Mouse (Mus musculus) heart, embryonic 13.5 days (tissue): ENCODE measurements at regions not wholly inside any gene's neighbourhood (a gene's known extent, or its start where the extent isn't known, plus 50 kb on each side); places are given as distances from the start of the nearest gene placed in this dataset.

Experiments used
- ATAC-seq: fragments of 200-750 bp; cut with Nextera tagmentation; 2 replicates; pipeline ENCODE4 v1.8.0; 2017; ENCODE audit warnings: moderate TSS enrichment; ENCODE audit not compliant: insufficient number of reproducible peaks, low FRiP score, low TSS enrichment; ENCODE audit errors: extremely low read depth
- H3K27ac ChIP-seq: fragments of 300-500 bp; sonication (generic); replicated peaks from 2 replicates; pipeline ENCODE4 v1.5.1; 2015; ENCODE audit warnings: moderate library complexity, mild to moderate bottlenecking, inconsistent platforms
- H3K27me3 ChIP-seq: fragments of 300-500 bp; sonication (generic); replicated peaks from 2 replicates; pipeline ENCODE4 v1.6.1; 2015; ENCODE audit warnings: mild to moderate bottlenecking, inconsistent platforms
- H3K36me3 ChIP-seq: fragments of 300-500 bp; sonication (generic); 2 replicates; pipeline ENCODE4 v1.6.1; 2015; ENCODE audit warnings: mild to moderate bottlenecking, inconsistent platforms
- H3K4me1 ChIP-seq: fragments of 300-500 bp; sonication (generic); 2 replicates; pipeline ENCODE4 v1.6.1; 2015; ENCODE audit warnings: inconsistent platforms
- H3K4me2 ChIP-seq: fragments of 300-500 bp; sonication (generic); 2 replicates; pipeline ENCODE4 v1.6.1; 2015; ENCODE audit warnings: inconsistent platforms, mild to moderate bottlenecking, moderate library complexity
- H3K4me3 ChIP-seq: fragments of 300-500 bp; sonication (generic); 2 replicates; pipeline ENCODE4 v1.5.1; 2015; ENCODE audit warnings: moderate library complexity, mild to moderate bottlenecking, inconsistent platforms
- H3K9ac ChIP-seq: fragments of 300-500 bp; sonication (generic); 2 replicates; pipeline ENCODE4 v1.6.1; 2015; ENCODE audit warnings: inconsistent platforms, mild to moderate bottlenecking, moderate library complexity
- H3K9me3 ChIP-seq: fragments of 300-500 bp; sonication (generic); 2 replicates; pipeline ENCODE4 v1.6.1; 2016; ENCODE audit warnings: inconsistent platforms
- WGBS: fragments of 180-500 bp; shearing (Covaris S2); methylation state at CpG from one replicate; pipeline ENCODE4 v1.1.7; 2015; ENCODE audit warnings: mixed read lengths; 5-methylcytosine and 5-hydroxymethylcytosine counted together

DNA sequence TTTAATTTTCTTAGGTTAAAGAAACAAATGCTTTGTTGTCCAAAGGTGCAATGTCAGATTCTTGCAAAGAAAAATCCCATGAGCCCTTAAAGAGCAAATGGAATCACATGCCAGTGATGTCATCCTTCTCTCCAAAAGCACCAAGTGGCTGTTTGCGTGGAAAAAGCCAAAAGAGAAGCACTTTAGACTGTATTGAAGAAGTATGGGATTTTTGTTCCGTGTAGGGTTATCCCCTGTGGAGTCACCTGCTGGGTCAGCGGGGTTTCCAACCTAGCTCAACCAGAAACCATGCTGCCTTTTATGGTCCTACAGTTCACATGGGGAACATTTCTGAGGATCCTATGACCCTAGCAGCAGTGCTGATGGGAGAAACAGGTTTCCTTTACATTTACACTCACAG is 1213.5 kb upstream of the Lrrc6 start:
- Histone ChIP-seq H3K27ac (no peak overlapping the region), H3K27me3 (no peaks in the 10 kb centered on the region), H3K9ac (no peak overlapping the region), H3K36me3 (no peaks in the 10 kb centered on the region), H3K9me3 (no peaks in the 10 kb centered on the region), H3K4me1 (no peaks in the 10 kb centered on the region), H3K4me3 (no peak overlapping the region), H3K4me2 (no peak overlapping the region)
- 75% methylated on average over 3 of the region's 3 CpGs for WGBS
- no peak for ATAC-seq

DNA sequence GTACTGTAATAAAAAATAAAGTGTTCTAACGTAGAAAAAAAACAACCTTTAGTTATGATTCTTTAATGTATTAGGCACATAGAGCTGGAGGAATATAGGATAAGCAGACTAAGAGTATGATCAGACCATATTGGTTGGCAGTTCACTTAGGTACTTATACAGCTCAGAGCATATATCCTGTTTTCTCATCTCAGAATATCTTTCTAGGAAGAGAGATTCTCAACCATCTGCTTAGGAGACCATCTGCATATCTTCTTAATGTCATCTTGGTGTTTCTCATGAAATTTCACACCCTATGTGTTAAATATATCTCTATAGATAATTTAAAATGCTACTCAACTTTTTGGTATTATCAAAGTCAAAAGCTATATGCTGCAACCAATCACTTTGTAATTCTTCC is 1185.4 kb upstream of the Lrrc6 start:
- H3K9ac ChIP-seq: no peak overlapping the region
- no peaks in the 10 kb centered on the region for H3K27me3 ChIP-seq
- no peak overlapping the region for H3K4me3 ChIP-seq
- no peak for ATAC-seq
- 50% methylated on average over 1 of the region's 1 CpGs for WGBS
- no peaks in the 10 kb centered on the region for H3K4me1 ChIP-seq
- H3K4me2 ChIP-seq: no peak overlapping the region
- H3K36me3 ChIP-seq: no peaks in the 10 kb centered on the region
- no peak overlapping the region for H3K27ac ChIP-seq
- H3K9me3 ChIP-seq: no peaks in the 10 kb centered on the region

GRCm38 (mm10) chr15:67673276-67673675 is 1172.6 kb upstream of the Lrrc6 start:
- Histone ChIP-seq H3K4me1 (no peaks in the 10 kb centered on the region), H3K9me3 (no peaks in the 10 kb centered on the region), H3K4me3 (no peak overlapping the region), H3K27me3 (no peaks in the 10 kb centered on the region), H3K4me2 (no peak overlapping the region), H3K9ac (no peak overlapping the region), H3K27ac (no peak overlapping the region), H3K36me3 (no peaks in the 10 kb centered on the region)
- WGBS: 76% methylated on average over 2 of the region's 2 CpGs
- ATAC-seq: no peak

DNA sequence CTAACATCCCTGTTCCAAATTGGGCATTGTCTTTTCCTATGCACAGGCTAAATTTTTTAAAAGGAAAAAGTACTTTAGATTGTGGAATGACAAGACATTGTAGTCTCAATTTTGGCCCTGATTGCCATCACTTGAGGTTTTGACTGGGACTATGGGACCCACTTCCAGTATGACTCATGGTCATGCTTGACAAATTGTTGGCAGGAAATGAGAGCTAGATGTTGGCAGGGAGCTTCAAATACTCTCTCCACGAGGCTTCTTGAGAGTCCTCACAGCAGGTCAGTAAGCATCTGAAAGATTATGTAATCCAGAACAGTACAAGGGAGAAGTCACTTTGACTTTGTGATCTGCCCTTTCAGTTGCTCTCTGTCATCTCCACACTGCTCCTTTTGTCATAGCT is 1135.4 kb upstream of the Lrrc6 start:
- Histone ChIP-seq H3K4me2 (no peak overlapping the region), H3K4me3 (no peak overlapping the region), H3K27ac (no peak overlapping the region), H3K27me3 (no peaks in the 10 kb centered on the region), H3K9ac (no peak overlapping the region), H3K36me3 (no peaks in the 10 kb centered on the region), H3K9me3 (no peaks in the 10 kb centered on the region), H3K4me1 (no peaks in the 10 kb centered on the region)
- WGBS: 10% methylated on average over 1 of the region's 1 CpGs
- no peak for ATAC-seq

DNA sequence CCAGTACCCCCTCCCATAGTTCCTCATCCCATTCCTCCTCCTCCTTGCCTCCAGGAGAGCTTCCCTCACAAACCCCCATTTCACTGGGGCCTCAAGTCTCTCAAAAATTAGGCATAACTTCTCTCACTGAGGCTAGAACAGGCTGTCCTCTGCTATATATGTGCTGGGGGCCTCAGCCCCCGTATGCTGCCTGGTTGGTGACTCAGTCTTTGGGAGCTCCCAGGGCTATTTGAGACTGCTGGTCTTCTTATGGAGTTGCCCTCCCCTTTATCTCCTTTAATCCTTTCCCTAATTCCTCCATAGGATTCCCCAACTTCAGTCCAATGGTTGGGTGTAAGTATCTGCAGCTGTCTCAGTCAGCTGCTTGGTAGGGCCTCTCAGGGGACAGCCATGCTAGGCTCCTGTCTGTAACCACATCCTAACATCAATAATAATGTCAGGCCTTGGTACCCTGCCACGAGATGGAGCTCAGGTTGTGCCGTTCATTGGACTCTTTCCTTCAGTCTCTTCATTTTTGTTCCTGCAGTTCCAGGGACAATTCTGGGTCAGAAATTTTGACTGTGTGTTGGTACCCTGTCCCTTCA is 1126.1 kb upstream of the Lrrc6 start:
- no peaks in the 10 kb centered on the region for H3K36me3 ChIP-seq
- H3K4me3 ChIP-seq: no peak overlapping the region
- H3K9ac ChIP-seq: no peak overlapping the region
- no peaks in the 10 kb centered on the region for H3K4me1 ChIP-seq
- no peak for ATAC-seq
- H3K4me2 ChIP-seq: no peak overlapping the region
- WGBS: 75% methylated on average over 3 of the region's 3 CpGs
- H3K9me3 ChIP-seq: peaks cover 3% of the 10 kb centered on the region; the same call in 1 of the 2 replicates
- H3K27me3 ChIP-seq: no peaks in the 10 kb centered on the region
- H3K27ac ChIP-seq: no peak overlapping the region

DNA sequence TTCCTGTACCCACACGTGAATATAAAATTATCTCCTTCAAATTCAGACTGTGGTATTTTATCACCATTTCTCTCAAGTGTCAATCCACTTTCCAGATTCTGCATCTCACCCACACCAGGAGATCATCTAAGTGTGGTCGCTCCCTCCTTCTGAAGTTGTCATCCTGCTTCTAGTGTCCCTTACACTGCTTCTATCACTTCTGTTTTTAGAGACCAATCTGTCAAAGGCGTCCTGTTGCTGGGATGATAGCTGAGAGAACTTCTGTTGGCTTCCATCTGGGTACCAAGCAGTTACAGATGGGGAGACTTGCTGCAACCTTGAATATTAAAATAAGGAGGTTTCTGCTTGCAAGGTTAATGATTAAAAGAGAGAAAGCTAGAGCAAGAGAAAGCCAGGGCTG is 1111.2 kb upstream of the Lrrc6 start:
- Histone ChIP-seq H3K27me3 (no peaks in the 10 kb centered on the region), H3K4me1 (no peaks in the 10 kb centered on the region), H3K36me3 (no peaks in the 10 kb centered on the region), H3K27ac (no peak overlapping the region), H3K9me3 (no peaks in the 10 kb centered on the region), H3K9ac (no peak overlapping the region), H3K4me2 (no peak overlapping the region), H3K4me3 (no peak overlapping the region)
- no peak for ATAC-seq
- 51% methylated on average over 3 of the region's 3 CpGs for WGBS

- no peak for ATAC-seq
- Histone ChIP-seq H3K4me1 (no peaks in the 10 kb centered on the region), H3K27ac (no peak overlapping the region), H3K9ac (no peak overlapping the region), H3K9me3 (no peaks in the 10 kb centered on the region), H3K36me3 (no peaks in the 10 kb centered on the region), H3K27me3 (no peaks in the 10 kb centered on the region), H3K4me3 (no peak overlapping the region), H3K4me2 (no peak overlapping the region)
- WGBS: 68% methylated on average over 4 of the region's 4 CpGs
These were observed 1097.7 kb upstream of the Lrrc6 start for GRCm38 (mm10) chr15:67598426-67598825.

- H3K4me1 ChIP-seq: no peaks in the 10 kb centered on the region
- H3K27ac ChIP-seq: no peak overlapping the region
- H3K36me3 ChIP-seq: no peaks in the 10 kb centered on the region
- ATAC-seq: no peak
- H3K9me3 ChIP-seq: no peaks in the 10 kb centered on the region
- no peaks in the 10 kb centered on the region for H3K27me3 ChIP-seq
- no peak overlapping the region for H3K9ac ChIP-seq
- WGBS: 73% methylated on average over 1 of the region's 1 CpGs
- H3K4me2 ChIP-seq: no peak overlapping the region
- H3K4me3 ChIP-seq: no peak overlapping the region
These were observed 1075.9 kb upstream of the Lrrc6 start for GRCm38 (mm10) chr15:67576581-67576980.

DNA sequence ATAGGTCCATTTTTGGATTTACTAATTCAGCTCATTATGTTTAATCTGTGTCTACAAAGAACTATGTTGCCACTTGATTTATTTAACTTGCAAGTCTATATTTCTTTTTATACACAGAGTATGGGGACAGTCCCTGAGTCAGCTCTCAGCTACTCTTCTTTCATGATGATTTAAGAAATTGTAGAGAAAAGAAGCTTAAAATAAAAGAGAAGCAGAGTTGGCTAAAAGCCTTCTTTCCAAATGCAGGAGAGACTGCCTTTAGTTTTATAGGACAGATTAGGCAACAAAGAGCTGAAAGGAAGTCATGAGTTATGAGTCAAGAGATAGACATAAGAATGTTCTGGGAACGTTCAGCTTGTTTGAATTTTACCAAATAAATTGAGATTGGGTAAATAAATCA is 1070.9 kb upstream of the Lrrc6 start:
- ATAC-seq: no peak
- H3K36me3 ChIP-seq: no peaks in the 10 kb centered on the region
- H3K27me3 ChIP-seq: no peaks in the 10 kb centered on the region
- H3K4me1 ChIP-seq: no peaks in the 10 kb centered on the region
- no peaks in the 10 kb centered on the region for H3K9me3 ChIP-seq
- no peak overlapping the region for H3K27ac ChIP-seq
- no peak overlapping the region for H3K4me3 ChIP-seq
- WGBS: 55% methylated on average over 1 of the region's 1 CpGs
- no peak overlapping the region for H3K4me2 ChIP-seq
- no peak overlapping the region for H3K9ac ChIP-seq

- WGBS: 70% methylated on average over 1 of the region's 1 CpGs
- no peak overlapping the region for H3K27ac ChIP-seq
- H3K9me3 ChIP-seq: no peaks in the 10 kb centered on the region
- no peak overlapping the region for H3K9ac ChIP-seq
- H3K36me3 ChIP-seq: no peaks in the 10 kb centered on the region
- H3K4me2 ChIP-seq: no peak overlapping the region
- no peak for ATAC-seq
- H3K4me3 ChIP-seq: no peak overlapping the region
- H3K4me1 ChIP-seq: no peaks in the 10 kb centered on the region
- H3K27me3 ChIP-seq: no peaks in the 10 kb centered on the region
These were observed 1056.6 kb upstream of the Lrrc6 start for GRCm38 (mm10) chr15:67557304-67557703.

- Histone ChIP-seq H3K4me2 (no peak overlapping the region), H3K4me1 (no peaks in the 10 kb centered on the region), H3K9ac (no peak overlapping the region), H3K27ac (no peak overlapping the region), H3K27me3 (no peaks in the 10 kb centered on the region), H3K36me3 (no peaks in the 10 kb centered on the region), H3K4me3 (no peak overlapping the region), H3K9me3 (no peaks in the 10 kb centered on the region)
- 65% methylated on average over 2 of the region's 2 CpGs for WGBS
- ATAC-seq: no peak
These were observed 1051.2 kb upstream of the Lrrc6 start for GRCm38 (mm10) chr15:67551911-67552310.

DNA sequence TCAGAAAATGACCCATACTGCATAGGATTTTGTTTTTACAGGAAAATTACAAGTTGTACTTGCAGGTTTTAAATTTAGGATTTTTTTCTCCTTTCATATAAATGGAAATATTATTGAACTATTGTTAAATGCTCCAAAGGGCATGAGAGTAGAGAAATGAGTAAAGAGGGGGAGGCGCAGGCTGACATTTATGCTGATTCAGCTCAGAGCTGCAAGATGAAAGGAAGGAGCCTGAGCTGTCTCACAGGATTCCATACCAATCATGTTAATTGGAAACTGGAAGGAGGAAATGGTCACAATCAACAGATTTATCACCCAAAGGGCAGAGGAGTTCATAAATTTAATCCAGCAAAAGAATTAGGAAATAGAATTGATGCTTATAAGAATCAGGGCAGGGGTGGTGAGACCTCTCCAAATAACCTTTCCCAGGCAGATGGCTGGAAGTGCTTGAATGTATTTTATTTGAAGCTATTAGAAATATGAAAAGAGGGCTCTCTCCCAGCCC is 1046.2 kb upstream of the Lrrc6 start:
- H3K9ac ChIP-seq: no peak overlapping the region
- no peaks in the 10 kb centered on the region for H3K27me3 ChIP-seq
- H3K36me3 ChIP-seq: no peaks in the 10 kb centered on the region
- H3K27ac ChIP-seq: no peak overlapping the region
- no peak overlapping the region for H3K4me3 ChIP-seq
- H3K9me3 ChIP-seq: no peaks in the 10 kb centered on the region
- WGBS: 66% methylated on average over 1 of the region's 1 CpGs
- H3K4me1 ChIP-seq: no peaks in the 10 kb centered on the region
- no peak overlapping the region for H3K4me2 ChIP-seq
- no peak for ATAC-seq
